Mouse (Mus musculus) CH12.LX (cell line): ENCODE results near the gene Ywhag.

Source experiments
- CTCF ChIP-seq, 2 experiments: IDR thresholded peaks in 1 of 2; conservative IDR thresholded peaks in 1 of 2; 2 replicates each; pipeline ENCODE4 v1.5.1; 2011 to 2012; ENCODE audit warnings: low read depth in 2 of 2, low read length in 2 of 2, improper control_type of control experiment in 1 of 2, inconsistent platforms in 1 of 2, mild to moderate bottlenecking in 1 of 2, moderate library complexity in 1 of 2
- MAX ChIP-seq: IDR thresholded peaks from 2 replicates; pipeline ENCODE4 v1.6.1; 2011; ENCODE audit warnings: low read length, improper control_type of control experiment
- MXI1 ChIP-seq: IDR thresholded peaks from 2 replicates; pipeline ENCODE4 v1.6.1; 2011; ENCODE audit warnings: mild to moderate bottlenecking, low read depth, low read length, improper control_type of control experiment
- RCOR1 ChIP-seq: conservative IDR thresholded peaks from 2 replicates; pipeline ENCODE4 v1.6.1; 2012; ENCODE audit warnings: low read depth, mild to moderate bottlenecking, inconsistent platforms, low read length, improper control_type of control experiment

DNA sequence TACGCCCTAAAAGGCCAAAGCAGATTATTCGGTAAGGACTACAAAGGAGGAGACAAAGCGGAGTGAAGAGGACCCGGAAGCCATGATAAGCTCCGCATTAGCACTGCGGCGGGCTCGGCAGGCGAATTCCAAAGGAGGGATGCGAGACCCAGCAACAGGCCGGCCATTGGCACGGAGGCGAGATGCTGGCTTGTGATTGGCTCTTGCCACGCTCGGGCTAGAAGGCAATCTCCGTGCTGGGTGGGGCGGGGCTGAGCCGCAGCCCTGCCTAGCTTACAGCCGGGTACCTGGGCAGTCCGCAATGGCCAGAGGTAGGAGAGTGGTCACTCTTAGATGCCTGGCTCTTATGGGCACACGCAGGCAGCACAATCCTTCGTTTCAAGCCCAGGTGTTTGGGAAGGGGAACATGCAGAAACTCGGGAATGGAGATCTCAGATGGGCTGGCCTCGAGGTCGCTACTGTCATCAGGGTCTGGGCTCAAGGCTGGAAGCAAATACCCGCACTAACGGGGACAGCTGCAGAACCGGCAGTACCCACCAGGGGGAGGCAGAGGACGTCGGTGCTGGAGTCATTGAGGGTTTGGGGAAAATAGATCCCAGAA lies 30.8 kb downstream of the Ywhag start:
- TF ChIP-seq RCOR1 (no peak), MAX (no peak), MXI1 (no peak), CTCF (conservative IDR thresholded peaks at IDR 0.05 in 1 of 2, IDR thresholded peaks at IDR 0.05 in 1 of 2; ENCODE audit: low read depth in 2 of 2, low read length in 2 of 2) (peak; percentile 76 to 92)
